ENCODE assay signal across 9 mouse cellular contexts in the genomic region with DNA sequence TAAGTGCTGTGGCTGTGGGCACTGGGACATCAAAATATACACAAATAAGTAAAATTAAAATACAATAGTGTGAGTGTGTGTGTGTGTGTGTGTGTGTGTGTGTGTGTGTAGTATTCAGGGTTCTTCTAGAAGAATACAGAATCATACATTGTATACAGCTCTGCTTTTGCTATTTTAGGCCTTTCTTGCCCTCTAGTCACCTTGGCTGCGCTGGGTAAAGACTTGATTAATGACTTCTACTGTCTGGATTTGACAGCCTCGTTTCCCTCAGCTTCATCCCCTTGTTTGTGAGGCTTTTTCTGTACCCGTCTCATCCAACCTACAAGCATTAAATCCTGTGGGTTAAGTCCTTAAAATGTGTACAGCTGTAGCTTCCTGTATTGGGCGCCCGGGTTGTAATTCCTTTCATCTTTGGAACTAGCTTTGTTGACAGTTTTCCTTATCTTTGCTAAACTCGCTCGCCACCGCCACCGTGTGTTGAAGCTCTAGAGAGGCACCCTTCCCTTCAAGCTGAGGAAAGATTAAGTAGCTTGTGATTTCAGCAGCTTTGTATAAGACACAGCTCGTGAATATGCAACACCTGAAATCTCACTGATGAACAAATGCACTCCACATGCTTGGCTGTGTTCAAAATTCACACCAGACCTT. TPM values are rescaled to one million over a fixed set of nuclear protein-coding genes. Genes with fewer than 3 reads are reported as not detected.
DNase-seq lines count a peak whose midpoint lies in the region; ATAC-seq and TF ChIP-seq lines count a peak whose summit lies in the region.
"Had no signal": no experiment of that assay in that cellular context is flagged by ENCODE, and none has a peak within 500 bp of the region (broad histone marks: within the 10 kb centered on the region; RNA-seq: fewer than 3 reads in every experiment).

No protein-coding gene starts in this region.

- H3K4me1 ChIP-seq in forebrain, embryonic 13.5 days = no peaks in the 10 kb centered on the region
- no peaks in the 10 kb centered on the region for H3K4me1 ChIP-seq in hindbrain, postnatal 0 days (ENCODE audit: insufficient read depth, low read length)
- H3K4me1 ChIP-seq in limb, embryonic 10.5 days = no peaks in the 10 kb centered on the region
- H3K4me1 ChIP-seq in midbrain, embryonic 16.5 days (ENCODE audit: control insufficient read depth, insufficient read depth, low read length) = no peaks in the 10 kb centered on the region
- H3K4me1 ChIP-seq: embryonic facial prominence, embryonic 13.5 days had no signal

- peak; percentile 60 for ATAC-seq in forebrain, embryonic 13.5 days
- ATAC-seq in hindbrain, postnatal 0 days = peak; percentile 55
- ATAC-seq in midbrain, embryonic 16.5 days = peak; percentile 30; the same call in 1 of the 2 replicates

- H3K36me3 ChIP-seq in forebrain, embryonic 13.5 days (ENCODE audit: poor library complexity, severe bottlenecking) = no peaks in the 10 kb centered on the region
- H3K36me3 ChIP-seq in hindbrain, postnatal 0 days (ENCODE audit: insufficient read depth, low read length) = no peaks in the 10 kb centered on the region
- H3K36me3 ChIP-seq in limb, embryonic 10.5 days = peaks cover 7% of the 10 kb centered on the region
- H3K36me3 ChIP-seq in midbrain, embryonic 16.5 days (ENCODE audit: control insufficient read depth, insufficient read depth, low read length) = no peaks in the 10 kb centered on the region

- peaks cover 10% of the 10 kb centered on the region; the same call in 1 of the 2 replicates for H3K9me3 ChIP-seq in forebrain, embryonic 13.5 days (replicated peaks)
- no peaks in the 10 kb centered on the region for H3K9me3 ChIP-seq in hindbrain, postnatal 0 days (ENCODE audit: low read length)
- H3K9me3 ChIP-seq in limb, embryonic 10.5 days (replicated peaks) = no peaks in the 10 kb centered on the region
- 0 out of 2 replicates have a peak, but pooled peaks cover under 1% of the 10 kb centered on the region for H3K9me3 ChIP-seq in midbrain, embryonic 16.5 days (replicated peaks; ENCODE audit: control insufficient read depth, low read length, poor library complexity, severe bottlenecking)

- WGBS in forebrain, embryonic 13.5 days = 28% methylated on average over 10 of the region's 10 CpGs
- WGBS in hindbrain, postnatal 0 days = 29% methylated on average over 10 of the region's 10 CpGs
- WGBS in limb, embryonic 10.5 days = 27% methylated on average over 10 of the region's 10 CpGs
- 29% methylated on average over 10 of the region's 10 CpGs for whole genome bisulfite sequencing in midbrain, embryonic 16.5 days

- no peak overlapping the region for H3K4me3 ChIP-seq in forebrain, embryonic 13.5 days
- no peak overlapping the region for H3K4me3 ChIP-seq in hindbrain, postnatal 0 days (ENCODE audit: low read length)
- no peak overlapping the region for H3K4me3 ChIP-seq in limb, embryonic 10.5 days
- no peak overlapping the region for H3K4me3 ChIP-seq in midbrain, embryonic 16.5 days (ENCODE audit: low read depth, low read length)
- H3K4me3 ChIP-seq: embryonic facial prominence, embryonic 13.5 days had no signal

- no peak overlapping the region for H3K4me2 ChIP-seq in forebrain, embryonic 13.5 days
- no peak overlapping the region for H3K4me2 ChIP-seq in hindbrain, postnatal 0 days (ENCODE audit: low read depth, low read length)
- no peak overlapping the region for H3K4me2 ChIP-seq in midbrain, embryonic 16.5 days (ENCODE audit: low read length)
- H3K4me2 ChIP-seq: embryonic facial prominence, embryonic 13.5 days had no signal

- H3K27ac ChIP-seq in forebrain, embryonic 13.5 days = no peak overlapping the region
- no peak overlapping the region for H3K27ac ChIP-seq in hindbrain, postnatal 0 days
- no peak overlapping the region for H3K27ac ChIP-seq in limb, embryonic 10.5 days
- H3K27ac ChIP-seq in midbrain, embryonic 16.5 days (ENCODE audit: low read length) = no peak overlapping the region
- H3K27ac ChIP-seq: embryonic facial prominence, embryonic 13.5 days had no signal

- no peaks in the 10 kb centered on the region for H3K27me3 ChIP-seq in forebrain, embryonic 13.5 days
- no peaks in the 10 kb centered on the region for H3K27me3 ChIP-seq in hindbrain, postnatal 0 days (ENCODE audit: insufficient read depth, low read length)
- H3K27me3 ChIP-seq in limb, embryonic 10.5 days (ENCODE audit: low read depth, poor library complexity, severe bottlenecking) = no peaks in the 10 kb centered on the region
- H3K27me3 ChIP-seq in midbrain, embryonic 16.5 days (ENCODE audit: control insufficient read depth, insufficient read depth, low read depth, low read length) = no peaks in the 10 kb centered on the region
- H3K27me3 ChIP-seq: embryonic facial prominence, embryonic 13.5 days had no signal

- peak; percentile 66 for DNase-seq in ovary, postnatal 36 days (ENCODE audit: low spot score)
- no peak for DNase-seq in ovary, postnatal 10 days (ENCODE audit: low spot score)
- DNase-seq in adrenal gland, adult 18-20 months (ENCODE audit: low spot score in 2 of 2) = peak; percentile 41 to 58
- peak; percentile 78 for DNase-seq in hindbrain, postnatal 0 days (ENCODE audit: low spot score)
- peak; percentile 41 for DNase-seq in limb, embryonic 10.5 days (ENCODE audit: low spot score)
- DNase-seq in thymus, postnatal 4 days = peak; percentile 83

- peak; percentile 79 for TF ChIP-seq CTCF in hindbrain, postnatal 0 days (IDR thresholded peaks at IDR 0.05; ENCODE audit: low read depth)

- no peak overlapping the region for H3K9ac ChIP-seq in forebrain, embryonic 13.5 days
- no peak overlapping the region for H3K9ac ChIP-seq in hindbrain, postnatal 0 days (replicated peaks; ENCODE audit: low read length)
- no peak overlapping the region for H3K9ac ChIP-seq in midbrain, embryonic 16.5 days (ENCODE audit: low read depth, low read length)
- H3K9ac ChIP-seq: embryonic facial prominence, embryonic 13.5 days had no signal

RNA-seq across cellular contexts. Expression of gene Kyat3, which starts 9.6 kb away (rescaled TPM):
- total RNA-seq in adrenal gland, adult 18-20 months (2021) = 10 to 100 TPM; 21.4 to 23.4 TPM
- polyA plus RNA-seq in forebrain, embryonic 13.5 days (2015; fragmentation: Nextera tagmentation; extraction: Ambion mirVana) = 6.7 and 6.9 TPM in 2 replicates
- 2.7 and 8.2 TPM in 2 replicates for total RNA-seq in hindbrain, postnatal 0 days (2014; rRNA removed)
- polyA plus RNA-seq in hindbrain, postnatal 0 days (2015; fragmentation: Nextera tagmentation; extraction: Ambion mirVana) = 8.3 and 9.8 TPM in 2 replicates
- polyA plus RNA-seq in limb, embryonic 10.5 days (2016; fragmentation: Nextera tagmentation; extraction: Ambion mirVana) = 11.2 and 13.1 TPM in 2 replicates
- 3.6 and 4.9 TPM in 2 replicates for polyA plus RNA-seq in midbrain, embryonic 16.5 days (2015; fragmentation: Nextera tagmentation; extraction: Ambion mirVana)

RNA-seq across cellular contexts. Expression of gene Gtf2b, which starts 54.4 kb away (rescaled TPM):
- total RNA-seq in adrenal gland, adult 18-20 months (2021) = 10 to 100 TPM; 54.0 to 67.5 TPM
- 102 and 104 TPM in 2 replicates for polyA plus RNA-seq in forebrain, embryonic 13.5 days (2015; fragmentation: Nextera tagmentation; extraction: Ambion mirVana)
- 31.0 and 33.3 TPM in 2 replicates for total RNA-seq in hindbrain, postnatal 0 days (2014; rRNA removed)
- polyA plus RNA-seq in hindbrain, postnatal 0 days (2015; fragmentation: Nextera tagmentation; extraction: Ambion mirVana) = 57.5 and 62.3 TPM in 2 replicates
- 88.7 and 95.4 TPM in 2 replicates for polyA plus RNA-seq in limb, embryonic 10.5 days (2016; fragmentation: Nextera tagmentation; extraction: Ambion mirVana)
- 65.4 and 73.9 TPM in 2 replicates for polyA plus RNA-seq in midbrain, embryonic 16.5 days (2015; fragmentation: Nextera tagmentation; extraction: Ambion mirVana)
